Mouse (Mus musculus) hindbrain, embryonic 11.5 days (tissue): ENCODE measurements around the gene Col4a1. TPM values are rescaled to one million over a fixed set of nuclear protein-coding genes. Genes with fewer than 3 reads are reported as not detected.
A peak's percentile ranks its signal among the peaks of the same experiment; 100 is the strongest.

Experiments
- ATAC-seq: fragments of 200-750 bp; cut with Nextera tagmentation; 2 replicates; pipeline ENCODE4 v1.8.0; 2017; ENCODE audit warnings: mild to moderate bottlenecking, moderate TSS enrichment, moderate library complexity; ENCODE audit not compliant: low FRiP score
- DNase-seq: peaks from one replicate; pipeline ENCODE4 v3.0.0-alpha.2; 2015; ENCODE audit warnings: low spot score
- H3K27ac ChIP-seq: fragments of 300-500 bp; sonication (generic); 2 replicates; pipeline ENCODE4 v1.5.1; 2014; ENCODE audit warnings: mild to moderate bottlenecking, low read depth, low read length
- H3K27me3 ChIP-seq: fragments of 300-500 bp; sonication (generic); 2 replicates; pipeline ENCODE4 v1.6.1; 2014; ENCODE audit warnings: mild to moderate bottlenecking, low read length, moderate library complexity, mixed read lengths; ENCODE audit not compliant: control insufficient read depth, insufficient read depth
- H3K36me3 ChIP-seq: fragments of 300-500 bp; sonication (generic); 2 replicates; pipeline ENCODE4 v1.6.1; 2014; ENCODE audit warnings: mild to moderate bottlenecking, low read length, moderate library complexity, mixed read lengths; ENCODE audit not compliant: control insufficient read depth, insufficient read depth
- H3K4me1 ChIP-seq: fragments of 300-500 bp; sonication (generic); replicated peaks from 2 replicates; pipeline ENCODE4 v1.6.1; 2014; ENCODE audit warnings: low read length, mixed read lengths; ENCODE audit not compliant: control insufficient read depth, insufficient read depth
- H3K4me2 ChIP-seq: fragments of 300-500 bp; sonication (generic); replicated peaks from 2 replicates; pipeline ENCODE4 v1.6.1; 2014; ENCODE audit warnings: mild to moderate bottlenecking, low read depth, low read length
- H3K4me3 ChIP-seq: fragments of 300-500 bp; sonication (generic); 2 replicates; pipeline ENCODE4 v1.5.1; 2014; ENCODE audit warnings: low read depth, low read length
- H3K9ac ChIP-seq: fragments of 300-500 bp; sonication (generic); 2 replicates; pipeline ENCODE4 v1.6.1; 2014; ENCODE audit warnings: low read depth, low read length
- H3K9me3 ChIP-seq: fragments of 300-500 bp; sonication (generic); 2 replicates; pipeline ENCODE4 v1.6.1; 2016; ENCODE audit warnings: low read length; ENCODE audit not compliant: control insufficient read depth
- WGBS: fragments of 180-500 bp; shearing (Covaris S2); extraction: QIAGEN DNeasy Blood & Tissue Kit; methylation state at CpG from one replicate; pipeline ENCODE4 v1.1.7; 2014; 5-methylcytosine and 5-hydroxymethylcytosine counted together
- polyA plus RNA-seq: library from polyadenylated mRNA; unstranded; fragments of >200 nt; fragmentation: Nextera tagmentation; extraction: Ambion mirVana; gene quantifications from 2 replicates; pipeline ENCODE4 v1.2.1, GENCODE M21; 2014

Col4a1 gene
- polyA plus RNA-seq, 1 experiment from 2014 or later: 91.8 TPM

GRCm38 (mm10) chr8:11322724-11323585 lies 10.3 kb upstream of the Col4a1 start:
- Histone ChIP-seq H3K36me3 (no peaks in the 10 kb centered on the region), H3K9me3 (no peaks in the 10 kb centered on the region), H3K27me3 (no peaks in the 10 kb centered on the region), H3K4me1 (peaks cover 3% of the 10 kb centered on the region; the same call in 1 of the 2 replicates), H3K9ac (no peak overlapping the region), H3K4me2 (no peak overlapping the region), H3K27ac (no peak overlapping the region), H3K4me3 (no peak overlapping the region)
- no peak for DNase-seq
- no peak for ATAC-seq
- 89% methylated on average over 5 of the region's 5 CpGs for WGBS

- no peak overlapping the region for H3K27ac ChIP-seq
Observed at GRCm38 (mm10) chr8:11321841-11322240, 9.2 kb upstream of the Col4a1 start.

GRCm38 (mm10) chr8:11319405-11319804 lies 6.8 kb upstream of the Col4a1 start:
- peaks cover 8% of the 10 kb centered on the region for H3K27me3 ChIP-seq
- H3K36me3 ChIP-seq: no peaks in the 10 kb centered on the region
- H3K4me1 ChIP-seq: no peaks in the 10 kb centered on the region; the same call in 1 of the 2 replicates
- no peak overlapping the region for H3K9ac ChIP-seq
- no peak overlapping the region for H3K4me3 ChIP-seq
- H3K4me2 ChIP-seq: no peak overlapping the region
- no peak overlapping the region for H3K27ac ChIP-seq
- 91% methylated on average over 11 of the region's 11 CpGs for WGBS
- no peaks in the 10 kb centered on the region for H3K9me3 ChIP-seq
- no peak for DNase-seq
- no peak for ATAC-seq

More at GRCm38 (mm10) chr8:11321841-11322240, 9.2 kb upstream of the Col4a1 start:
- ATAC-seq (no peak), DNase-seq (no peak)
- Histone ChIP-seq H3K9ac (no peak overlapping the region), H3K4me3 (no peak overlapping the region), H3K36me3 (no peaks in the 10 kb centered on the region), H3K4me2 (no peak overlapping the region), H3K4me1 (no peaks in the 10 kb centered on the region), H3K9me3 (no peaks in the 10 kb centered on the region), H3K27me3 (no peaks in the 10 kb centered on the region)
- 93% methylated on average over 7 of the region's 7 CpGs for WGBS

GRCm38 (mm10) chr8:11316118-11316517 lies 3.5 kb upstream of the Col4a1 start:
- Histone ChIP-seq H3K4me1 (peaks cover 7% of the 10 kb centered on the region), H3K4me2 (no peak overlapping the region), H3K9me3 (no peaks in the 10 kb centered on the region), H3K36me3 (no peaks in the 10 kb centered on the region), H3K27me3 (peaks cover 36% of the 10 kb centered on the region), H3K9ac (no peak overlapping the region), H3K27ac (no peak overlapping the region), H3K4me3 (no peak overlapping the region)
- 79% methylated on average over 6 of the region's 6 CpGs for WGBS
- ATAC-seq (no peak), DNase-seq (no peak)

GRCm38 (mm10) chr8:11315179-11315943 lies 2.7 kb upstream of the Col4a1 start:
- Histone ChIP-seq H3K27ac (no peak overlapping the region), H3K9ac (no peak overlapping the region), H3K9me3 (no peaks in the 10 kb centered on the region), H3K4me1 (peaks cover 7% of the 10 kb centered on the region), H3K4me3 (no peak overlapping the region), H3K27me3 (peaks cover 37% of the 10 kb centered on the region), H3K36me3 (no peaks in the 10 kb centered on the region), H3K4me2 (no peak overlapping the region)
- DNase-seq (no peak), ATAC-seq (no peak)
- WGBS: 78% methylated on average over 16 of the region's 16 CpGs

- 80% methylated on average over 8 of the region's 8 CpGs for WGBS
- no peak overlapping the region for H3K27ac ChIP-seq
- peaks cover 7% of the 10 kb centered on the region for H3K4me1 ChIP-seq
- H3K4me2 ChIP-seq: no peak overlapping the region; the same call in 1 of the 2 replicates
- H3K36me3 ChIP-seq: no peaks in the 10 kb centered on the region
- ATAC-seq (no peak), DNase-seq (no peak)
- H3K27me3 ChIP-seq: peaks cover 44% of the 10 kb centered on the region
- H3K4me3 ChIP-seq: no peak overlapping the region
- H3K9ac ChIP-seq: no peak overlapping the region
- no peaks in the 10 kb centered on the region for H3K9me3 ChIP-seq
Observed at GRCm38 (mm10) chr8:11314613-11315012, 2.0 kb upstream of the Col4a1 start.

GRCm38 (mm10) chr8:11313176-11314111 lies 818 bp upstream of the Col4a1 start:
- 0 out of 2 replicates have a peak, but pooled peaks have one; percentile 13 for ATAC-seq

More at GRCm38 (mm10) chr8:11313176-11314111, 818 bp upstream of the Col4a1 start:
- DNase-seq: peak; percentile 67
- Histone ChIP-seq H3K27ac (no peak overlapping the region), H3K9me3 (no peaks in the 10 kb centered on the region), H3K4me1 (peaks cover 7% of the 10 kb centered on the region), H3K36me3 (no peaks in the 10 kb centered on the region), H3K27me3 (peaks cover 45% of the 10 kb centered on the region), H3K4me3 (peak overlapping the region; percentile 59), H3K9ac (peak overlapping the region; percentile 69; the same call in 1 of the 2 replicates), H3K4me2 (peak overlapping the region; percentile 91)
- 1% methylated on average over 45 of the region's 45 CpGs for WGBS
